Mouse (Mus musculus) midbrain, embryonic 11.5 days (tissue): ENCODE data around the gene Dab1. TPM values are rescaled to one million over a fixed set of nuclear protein-coding genes. Genes with fewer than 3 reads are reported as not detected.

ENCODE experiments used
- ATAC-seq: fragments of 200-750 bp; cut with Nextera tagmentation; 2 replicates; pipeline ENCODE4 v1.8.0; 2017; ENCODE audit warnings: moderate TSS enrichment, moderate library complexity; ENCODE audit not compliant: low FRiP score
- DNase-seq: peaks from one replicate; pipeline ENCODE4 v3.0.0; 2015; ENCODE audit warnings: low spot score; ENCODE audit errors: missing footprints
- H3K27ac ChIP-seq: fragments of 300-500 bp; sonication (generic); 2 replicates; pipeline ENCODE4 v1.5.1; 2014; ENCODE audit warnings: low read depth, low read length
- H3K27me3 ChIP-seq: fragments of 300-500 bp; sonication (generic); 2 replicates; pipeline ENCODE4 v1.6.1; 2014; ENCODE audit warnings: mild to moderate bottlenecking, low read length, moderate library complexity, mixed read lengths; ENCODE audit not compliant: control insufficient read depth, insufficient read depth
- H3K36me3 ChIP-seq: fragments of 300-500 bp; sonication (generic); 2 replicates; pipeline ENCODE4 v1.6.1; 2014; ENCODE audit warnings: mild to moderate bottlenecking, low read length, moderate library complexity, mixed read lengths; ENCODE audit not compliant: control insufficient read depth, insufficient read depth
- H3K4me1 ChIP-seq: fragments of 300-500 bp; sonication (generic); 2 replicates; pipeline ENCODE4 v1.6.1; 2014; ENCODE audit warnings: low read length; ENCODE audit not compliant: control insufficient read depth, insufficient read depth
- H3K4me2 ChIP-seq: fragments of 300-500 bp; sonication (generic); 2 replicates; pipeline ENCODE4 v1.6.1; 2014; ENCODE audit warnings: mild to moderate bottlenecking, moderate library complexity
- H3K4me3 ChIP-seq: fragments of 300-500 bp; sonication (generic); 2 replicates; pipeline ENCODE4 v1.5.1; 2014; ENCODE audit warnings: low read depth, low read length
- H3K9ac ChIP-seq: fragments of 300-500 bp; sonication (generic); 2 replicates; pipeline ENCODE4 v1.6.1; 2014; ENCODE audit warnings: low read length
- H3K9me3 ChIP-seq: fragments of 300-500 bp; sonication (generic); 2 replicates; pipeline ENCODE4 v1.6.1; 2016; ENCODE audit warnings: low read length; ENCODE audit not compliant: control insufficient read depth
- WGBS: fragments of 180-500 bp; shearing (Covaris S2); extraction: QIAGEN DNeasy Blood & Tissue Kit; methylation state at CpG from one replicate; pipeline ENCODE4 v1.1.7; 2014; 5-methylcytosine and 5-hydroxymethylcytosine counted together
- polyA plus RNA-seq: library from polyadenylated mRNA; unstranded; fragments of >200 nt; fragmentation: Nextera tagmentation; extraction: Ambion mirVana; gene quantifications from 2 replicates; pipeline ENCODE4 v1.2.1, GENCODE M21; 2014

The Dab1 gene
- polyA plus RNA-seq, 1 experiment from 2014 or later: 43.2 TPM

DNA sequence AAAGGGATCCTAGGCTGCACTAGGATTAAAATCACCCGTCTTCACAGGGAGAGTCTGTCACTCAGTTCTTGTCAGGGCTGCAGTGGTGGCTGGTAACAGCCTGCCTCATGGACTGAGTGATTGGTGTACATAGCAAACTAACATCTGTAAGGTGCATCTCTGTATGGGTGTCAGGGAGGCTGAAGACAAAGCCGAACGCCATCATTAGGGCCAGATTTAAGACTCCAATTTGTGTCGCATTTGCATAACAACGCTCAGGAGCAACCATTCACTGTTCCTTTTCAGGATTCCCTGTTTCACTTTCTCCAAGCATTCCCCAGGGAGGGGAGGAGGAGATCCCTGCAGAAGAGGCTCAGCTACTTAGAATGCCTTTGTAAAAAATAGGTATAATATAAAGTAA is 219.2 kb downstream of the Dab1 start:
- no peak overlapping the region for H3K4me2 ChIP-seq
- H3K27me3 ChIP-seq: no peaks in the 10 kb centered on the region
- no peak overlapping the region for H3K9ac ChIP-seq
- peak; percentile 80 for DNase-seq
- no peaks in the 10 kb centered on the region for H3K9me3 ChIP-seq
- no peaks in the 10 kb centered on the region for H3K36me3 ChIP-seq
- 14% methylated on average over 5 of the region's 5 CpGs for WGBS
- H3K27ac ChIP-seq: no peak overlapping the region
- ATAC-seq: no peak
- no peaks in the 10 kb centered on the region for H3K4me1 ChIP-seq
- no peak overlapping the region for H3K4me3 ChIP-seq

DNA sequence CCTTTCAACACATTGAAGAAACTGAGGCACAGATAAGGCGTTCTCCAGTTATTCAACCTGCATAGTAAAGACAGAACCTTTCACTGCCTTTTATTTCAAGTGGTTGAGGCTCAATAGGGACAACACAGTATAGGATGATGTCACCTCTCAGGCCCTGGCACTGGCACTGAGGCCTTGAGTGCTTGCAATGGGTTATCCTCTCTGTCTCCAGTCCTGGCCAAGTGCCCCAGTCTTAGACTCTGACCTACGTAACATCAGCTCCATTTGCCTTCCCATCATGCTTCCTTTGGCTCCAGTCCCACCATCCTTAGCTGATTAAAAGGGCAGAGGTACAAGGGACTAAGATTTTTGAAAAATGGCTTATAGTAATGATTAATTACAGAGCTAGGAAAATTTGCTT is 220.4 kb downstream of the Dab1 start:
- H3K9ac ChIP-seq: no peak overlapping the region
- no peaks in the 10 kb centered on the region for H3K36me3 ChIP-seq
- no peaks in the 10 kb centered on the region for H3K4me1 ChIP-seq
- H3K9me3 ChIP-seq: no peaks in the 10 kb centered on the region
- no peak overlapping the region for H3K27ac ChIP-seq
- H3K27me3 ChIP-seq: no peaks in the 10 kb centered on the region
- H3K4me3 ChIP-seq: no peak overlapping the region
- WGBS: 91% methylated on average over 2 of the region's 2 CpGs
- H3K4me2 ChIP-seq: no peak overlapping the region
- DNase-seq (no peak), ATAC-seq (no peak)

DNA sequence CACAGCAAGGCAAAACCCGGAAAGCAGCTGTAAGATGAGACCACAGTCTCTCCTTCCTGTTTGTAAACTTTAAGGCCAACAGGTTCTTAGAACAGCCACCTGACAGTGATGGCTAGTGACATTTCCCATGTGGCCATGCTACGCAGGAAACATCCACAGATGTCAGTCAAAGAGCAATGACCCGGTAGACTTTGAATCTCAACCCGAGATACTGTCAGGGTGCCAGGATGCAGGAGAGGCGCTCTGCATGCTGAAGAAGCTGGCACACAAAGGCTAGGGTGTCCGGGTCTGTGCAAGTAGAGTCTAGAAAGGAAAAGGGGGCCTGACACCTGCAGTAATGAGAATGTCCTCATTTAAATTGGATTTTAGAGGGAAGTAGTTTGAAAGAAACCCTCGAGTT is 222.0 kb downstream of the Dab1 start:
- no peaks in the 10 kb centered on the region for H3K36me3 ChIP-seq
- WGBS: 80% methylated on average over 7 of the region's 7 CpGs
- no peak for DNase-seq

DNA sequence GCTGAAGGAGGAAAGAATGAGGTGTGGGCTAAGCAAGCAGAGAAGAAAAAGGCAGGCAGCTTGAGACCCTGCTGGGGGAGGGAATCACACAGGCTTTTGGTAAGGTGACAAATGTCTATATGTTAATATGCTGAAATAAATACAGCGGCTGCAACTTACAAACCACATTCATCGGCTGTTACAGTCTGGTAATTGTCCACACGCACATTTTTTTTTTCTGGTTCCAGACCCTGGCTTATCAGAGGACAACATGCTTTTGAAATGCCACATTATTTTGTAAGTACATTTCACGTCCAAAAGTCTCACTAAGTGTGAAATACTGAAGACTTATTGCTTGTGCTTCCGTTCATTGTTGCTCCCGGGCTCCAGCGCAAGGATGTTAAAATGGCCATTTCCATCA is 225.5 kb downstream of the Dab1 start:
- ATAC-seq (no peak), DNase-seq (no peak)
- Histone ChIP-seq H3K9me3 (no peaks in the 10 kb centered on the region), H3K27me3 (no peaks in the 10 kb centered on the region), H3K4me1 (no peaks in the 10 kb centered on the region), H3K9ac (no peak overlapping the region), H3K27ac (no peak overlapping the region), H3K4me2 (no peak overlapping the region), H3K36me3 (no peaks in the 10 kb centered on the region), H3K4me3 (no peak overlapping the region)
- 82% methylated on average over 7 of the region's 7 CpGs for WGBS

More for the DNA sequence above, 222.0 kb downstream of the Dab1 start:
- Histone ChIP-seq H3K4me3 (no peak overlapping the region), H3K9ac (no peak overlapping the region), H3K27ac (no peak overlapping the region), H3K9me3 (no peaks in the 10 kb centered on the region), H3K4me2 (no peak overlapping the region), H3K4me1 (no peaks in the 10 kb centered on the region), H3K27me3 (no peaks in the 10 kb centered on the region)
- ATAC-seq: no peak

DNA sequence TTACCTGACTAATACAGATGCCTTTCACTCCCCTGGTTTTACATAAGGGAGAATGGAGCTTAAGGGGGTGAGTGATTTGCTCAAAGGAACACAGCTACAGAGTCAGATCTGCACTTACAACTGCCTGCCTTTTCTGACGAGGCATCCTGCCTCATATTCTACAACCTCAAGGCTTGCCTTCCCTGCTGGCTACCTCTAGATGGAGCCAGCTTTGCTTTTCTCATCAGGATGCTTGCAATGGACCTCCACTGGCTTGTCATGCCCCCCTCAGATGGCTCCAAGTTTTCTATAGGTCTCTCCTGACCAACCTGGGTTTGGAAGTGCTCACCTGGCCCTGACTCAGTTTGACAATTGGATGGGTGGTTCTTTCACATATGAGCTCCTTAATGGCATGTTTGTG is 238.0 kb downstream of the Dab1 start:
- ATAC-seq (no peak), DNase-seq (no peak)
- no peak overlapping the region for H3K27ac ChIP-seq
- WGBS: 22% methylated on average over 1 of the region's 1 CpGs
- H3K27me3 ChIP-seq: no peaks in the 10 kb centered on the region
- no peaks in the 10 kb centered on the region for H3K36me3 ChIP-seq
- H3K4me2 ChIP-seq: no peak overlapping the region
- no peak overlapping the region for H3K4me3 ChIP-seq
- no peaks in the 10 kb centered on the region for H3K9me3 ChIP-seq
- H3K4me1 ChIP-seq: no peaks in the 10 kb centered on the region
- no peak overlapping the region for H3K9ac ChIP-seq

DNA sequence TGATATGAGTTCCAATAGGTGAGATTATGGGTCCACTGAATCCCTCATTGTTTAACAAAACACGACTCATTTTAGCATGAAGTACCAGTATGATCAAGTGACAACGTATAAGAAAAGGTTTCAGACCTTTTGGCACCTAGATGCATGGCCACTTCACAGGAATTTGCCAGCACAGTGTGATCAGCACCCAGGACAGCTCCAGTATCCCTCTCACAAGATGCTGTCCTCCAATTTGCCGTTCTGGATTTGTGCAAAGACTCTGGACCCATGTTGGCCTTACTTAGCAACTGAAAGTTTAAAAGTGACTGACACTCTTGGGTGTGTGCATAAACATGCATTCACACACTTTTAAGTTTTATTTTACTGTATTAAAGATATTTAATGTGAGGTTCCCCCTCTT is 256.4 kb downstream of the Dab1 start:
- H3K36me3 ChIP-seq: no peaks in the 10 kb centered on the region
- no peaks in the 10 kb centered on the region for H3K9me3 ChIP-seq
- H3K9ac ChIP-seq: no peak overlapping the region
- H3K4me1 ChIP-seq: no peaks in the 10 kb centered on the region
- no peak overlapping the region for H3K4me2 ChIP-seq
- no peak overlapping the region for H3K4me3 ChIP-seq
- no peak overlapping the region for H3K27ac ChIP-seq
- no peak for ATAC-seq
- 42% methylated on average over 3 of the region's 3 CpGs for WGBS
- no peak for DNase-seq
- no peaks in the 10 kb centered on the region for H3K27me3 ChIP-seq

DNA sequence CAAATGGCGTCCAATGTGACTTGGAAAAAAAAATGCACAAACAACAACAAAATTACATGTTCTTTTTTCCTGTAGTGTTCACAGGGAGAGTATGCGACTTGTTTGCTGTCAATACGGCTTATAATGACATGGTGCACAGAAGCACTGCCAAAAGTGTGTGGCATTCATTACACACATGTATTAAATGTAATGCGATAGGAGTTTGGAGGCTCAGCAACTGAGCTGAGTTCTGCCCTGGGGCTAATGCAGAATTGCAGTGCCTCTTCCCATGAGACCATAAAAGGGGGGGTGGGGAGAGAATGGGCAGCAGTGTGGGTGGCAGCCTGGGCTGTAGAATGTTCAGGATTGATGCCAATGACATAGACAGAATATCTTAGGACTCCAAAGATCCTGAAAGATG is 259.7 kb downstream of the Dab1 start:
- 86% methylated on average over 4 of the region's 4 CpGs for WGBS
- DNase-seq: no peak
- no peak overlapping the region for H3K4me2 ChIP-seq

DNA sequence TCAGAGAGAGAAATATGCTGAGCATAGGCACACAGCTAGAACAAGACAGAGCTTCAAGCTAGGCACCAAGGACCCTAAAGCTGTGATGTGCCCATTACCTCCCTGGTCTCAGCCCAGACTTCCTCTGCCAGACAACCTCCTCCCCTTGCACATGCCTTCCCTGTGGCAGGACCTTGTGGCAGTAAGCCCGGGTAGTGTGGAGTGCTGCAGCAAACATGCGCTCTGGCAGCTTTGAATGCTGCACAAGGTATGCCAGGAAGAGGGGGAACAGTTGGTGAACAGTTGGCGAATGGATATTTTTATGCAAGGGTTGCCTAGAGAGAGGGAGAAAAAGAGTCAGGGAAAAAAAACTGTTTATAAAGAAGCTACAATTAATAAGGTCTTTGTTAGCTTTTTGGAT is 262.5 kb downstream of the Dab1 start:
- no peak overlapping the region for H3K4me2 ChIP-seq
- 52% methylated on average over 3 of the region's 3 CpGs for WGBS
- no peaks in the 10 kb centered on the region for H3K27me3 ChIP-seq
- ATAC-seq: no peak
- no peaks in the 10 kb centered on the region for H3K4me1 ChIP-seq
- H3K4me3 ChIP-seq: no peak overlapping the region
- H3K9me3 ChIP-seq: no peaks in the 10 kb centered on the region
- H3K9ac ChIP-seq: no peak overlapping the region
- DNase-seq: no peak
- H3K36me3 ChIP-seq: no peaks in the 10 kb centered on the region
- H3K27ac ChIP-seq: no peak overlapping the region

More for the DNA sequence above, 259.7 kb downstream of the Dab1 start:
- no peak for ATAC-seq
- H3K27ac ChIP-seq: no peak overlapping the region
- no peak overlapping the region for H3K9ac ChIP-seq
- H3K36me3 ChIP-seq: no peaks in the 10 kb centered on the region
- H3K4me3 ChIP-seq: no peak overlapping the region
- no peaks in the 10 kb centered on the region for H3K9me3 ChIP-seq
- H3K4me1 ChIP-seq: no peaks in the 10 kb centered on the region
- H3K27me3 ChIP-seq: no peaks in the 10 kb centered on the region

DNA sequence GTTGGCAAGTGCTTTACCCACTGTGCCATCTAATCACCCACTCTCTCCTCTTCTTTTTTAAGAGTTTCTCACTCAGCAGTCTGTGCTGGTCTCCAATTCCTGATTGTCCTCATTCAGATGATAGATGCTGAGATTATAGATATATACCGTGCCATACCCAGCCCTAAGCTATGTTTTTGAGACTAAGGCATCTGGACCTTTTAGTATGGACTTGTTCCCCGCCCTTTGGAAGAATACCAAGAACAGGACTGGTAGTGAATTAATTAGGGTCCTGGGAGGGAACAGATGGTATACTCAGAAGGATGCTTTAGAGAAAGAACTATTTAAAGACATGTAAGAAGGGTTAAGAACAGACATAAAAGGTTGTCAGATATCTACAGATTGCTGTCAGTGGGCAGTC is 268.9 kb downstream of the Dab1 start:
- Histone ChIP-seq H3K36me3 (no peaks in the 10 kb centered on the region), H3K9ac (no peak overlapping the region), H3K27me3 (no peaks in the 10 kb centered on the region), H3K27ac (no peak overlapping the region), H3K9me3 (no peaks in the 10 kb centered on the region), H3K4me3 (no peak overlapping the region), H3K4me2 (no peak overlapping the region), H3K4me1 (no peaks in the 10 kb centered on the region)
- 89% methylated on average over 2 of the region's 2 CpGs for WGBS
- no peak for ATAC-seq
- no peak for DNase-seq

DNA sequence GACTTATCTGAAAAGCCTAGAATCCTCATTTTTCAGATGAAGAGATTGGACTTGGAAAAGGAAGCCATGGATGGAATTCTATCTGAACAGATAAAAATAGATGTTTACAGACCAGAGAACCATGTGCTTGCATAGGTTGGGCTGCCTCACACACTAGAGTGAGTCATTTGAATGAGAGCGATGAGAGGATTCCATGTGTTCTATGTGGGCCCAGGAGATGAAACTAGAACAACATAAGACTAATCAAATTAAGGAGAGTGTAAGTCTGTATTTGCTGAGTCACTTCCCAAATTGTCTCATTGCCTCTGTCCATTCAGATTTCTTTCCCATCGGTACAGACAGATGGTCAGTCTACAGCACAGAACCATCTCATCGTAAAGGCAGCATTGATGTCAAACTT is 270.0 kb downstream of the Dab1 start:
- Histone ChIP-seq H3K27ac (no peak overlapping the region), H3K27me3 (no peaks in the 10 kb centered on the region), H3K4me3 (no peak overlapping the region), H3K36me3 (no peaks in the 10 kb centered on the region), H3K4me2 (no peak overlapping the region), H3K9ac (no peak overlapping the region), H3K9me3 (no peaks in the 10 kb centered on the region), H3K4me1 (no peaks in the 10 kb centered on the region)
- WGBS: 94% methylated on average over 3 of the region's 3 CpGs
- DNase-seq (no peak), ATAC-seq (no peak)
